Mouse (Mus musculus) liver, adult 2 months (tissue): ENCODE measurements around the gene Fbxo44. TPM values are rescaled to one million over a fixed set of nuclear protein-coding genes. Genes with fewer than 3 reads are reported as not detected.
A peak's percentile ranks its signal among the peaks of the same experiment; 100 is the strongest.

Experiments
- DNase-seq: peaks from one replicate; pipeline ENCODE4 v3.0.0-alpha.2; 2011; ENCODE audit warnings: low read depth, low spot score; ENCODE audit errors: extremely low read depth
- H3K27ac ChIP-seq: fragments of 200-500 bp; replicated peaks from 2 replicates; pipeline ENCODE4 v1.5.1; 2012; ENCODE audit warnings: low read depth, mild to moderate bottlenecking, control low read depth, inconsistent platforms, low read length; ENCODE audit not compliant: insufficient read depth
- H3K27me3 ChIP-seq: fragments of 200-500 bp; 2 replicates; pipeline ENCODE4 v1.6.1; 2012; ENCODE audit warnings: mild to moderate bottlenecking, moderate library complexity, low read length, inconsistent platforms; ENCODE audit not compliant: control insufficient read depth, insufficient read depth
- H3K36me3 ChIP-seq: fragments of 200-500 bp; 2 replicates; pipeline ENCODE4 v1.6.1; 2012; ENCODE audit warnings: low read length, inconsistent platforms; ENCODE audit not compliant: control insufficient read depth, insufficient read depth
- H3K4me1 ChIP-seq: fragments of 200-500 bp; 2 replicates; pipeline ENCODE4 v1.6.1; 2011; ENCODE audit warnings: low read length; ENCODE audit not compliant: control insufficient read depth, insufficient read depth
- H3K4me3 ChIP-seq: fragments of 200-500 bp; 2 replicates; pipeline ENCODE4 v1.5.1; 2011; ENCODE audit warnings: low read depth, mild to moderate bottlenecking, control low read depth, low read length, moderate library complexity; ENCODE audit not compliant: insufficient read depth
- H3K79me2 ChIP-seq: fragments of 200-500 bp; 2 replicates; pipeline ENCODE4 v1.6.1; 2012; ENCODE audit warnings: inconsistent platforms, mild to moderate bottlenecking, low read length, moderate library complexity; ENCODE audit not compliant: control insufficient read depth, insufficient read depth
- H3K9ac ChIP-seq: fragments of 200-500 bp; 2 replicates; pipeline ENCODE4 v1.6.1; 2012; ENCODE audit warnings: low read depth, mild to moderate bottlenecking, control low read depth, inconsistent platforms, low read length
- CTCF ChIP-seq: fragments of 200-500 bp; IDR thresholded peaks from 2 replicates; pipeline ENCODE4 v1.5.1; 2011; ENCODE audit warnings: low read depth, low read length, control low read depth
- POLR2A ChIP-seq: fragments of 200-500 bp; IDR thresholded peaks from 2 replicates; pipeline ENCODE4 v1.6.1; 2011; ENCODE audit warnings: low read length, control low read depth; ENCODE audit not compliant: insufficient read depth; ENCODE audit errors: extremely low read depth
- WGBS: fragments of 180-500 bp; shearing (Covaris S2); methylation state at CpG from one replicate; pipeline ENCODE4 v1.1.7; 2018; 5-methylcytosine and 5-hydroxymethylcytosine counted together
- polyA plus RNA-seq: library from polyadenylated mRNA; depleted of rRNA; stranded (reverse); fragments of >200 nt; gene quantifications from 2 replicates; pipeline ENCODE4 v1.2.3, GENCODE M21; 2012
- total RNA-seq: library from RNA; depleted of rRNA; stranded (reverse); fragments of >200 nt; gene quantifications from 2 replicates; pipeline ENCODE4 v1.2.3, GENCODE M21; 2014

Fbxo44 gene
- total and polyA plus RNA-seq, 2 experiments, result 2.2 to 2.7 TPM

- H3K4me1 ChIP-seq, result peaks cover 14% of the 10 kb centered on the region
- no peaks in the 10 kb centered on the region for H3K79me2 ChIP-seq
- no peak overlapping the region for H3K9ac ChIP-seq
- no peak overlapping the region for H3K27ac ChIP-seq
- WGBS, result 94% methylated on average over 5 of the region's 5 CpGs
- DNase-seq, result no peak
- H3K4me3 ChIP-seq, result no peak overlapping the region
- TF ChIP-seq POLR2A, result no peak
- TF ChIP-seq CTCF, result no peak
- no peaks in the 10 kb centered on the region for H3K36me3 ChIP-seq
- H3K27me3 ChIP-seq, result no peaks in the 10 kb centered on the region
These were observed 7.7 kb downstream of the Fbxo44 start for GRCm38 (mm10) chr4:148152547-148152946.

GRCm38 (mm10) chr4:148151267-148152168 is 8.8 kb downstream of the Fbxo44 start, which contains the start of gene Fbxo6:
Gene Fbxo6 (minus strand): TSS chr4:148152140.
- H3K27me3 ChIP-seq, result no peaks in the 10 kb centered on the region
- no peaks in the 10 kb centered on the region for H3K79me2 ChIP-seq
- peak; percentile 80 for TF ChIP-seq CTCF
- TF ChIP-seq POLR2A, result no peak
- 1% methylated on average over 64 of the region's 67 CpGs for WGBS
- no peaks in the 10 kb centered on the region for H3K36me3 ChIP-seq
- peak within 1 kb of the TSS; percentile 99 for H3K27ac ChIP-seq
- peak; percentile 71 for DNase-seq
- H3K4me3 ChIP-seq, result peak within 1 kb of the TSS; percentile 90
- H3K4me1 ChIP-seq, result peaks cover 18% of the 10 kb centered on the region
- peak within 1 kb of the TSS; percentile 91 for H3K9ac ChIP-seq

- 1% methylated on average over 3 of the region's 3 CpGs for WGBS
- DNase-seq, result peak; percentile 90
- no peaks in the 10 kb centered on the region for H3K79me2 ChIP-seq
- no peak overlapping the region for H3K9ac ChIP-seq
- no peak for TF ChIP-seq POLR2A
- no peak for TF ChIP-seq CTCF
- peaks cover 18% of the 10 kb centered on the region for H3K4me1 ChIP-seq
- H3K4me3 ChIP-seq, result no peak overlapping the region
- H3K27ac ChIP-seq, result peak overlapping the region; percentile 86
- H3K27me3 ChIP-seq, result no peaks in the 10 kb centered on the region
- H3K36me3 ChIP-seq, result peaks cover 1% of the 10 kb centered on the region; the same call in 1 of the 2 replicates
These were observed 9.4 kb downstream of the Fbxo44 start for GRCm38 (mm10) chr4:148150953-148151266.

- peak; percentile 24 for DNase-seq
- H3K36me3 ChIP-seq, result peaks cover 6% of the 10 kb centered on the region; the same call in 1 of the 2 replicates
- 51% methylated on average over 7 of the region's 7 CpGs for WGBS
- H3K4me1 ChIP-seq, result peaks cover 18% of the 10 kb centered on the region
- TF ChIP-seq CTCF (no peak), POLR2A (no peak)
- no peak overlapping the region for H3K4me3 ChIP-seq
- peak overlapping the region; percentile 28; the same call in 1 of the 2 replicates for H3K9ac ChIP-seq
- peak overlapping the region; percentile 86 for H3K27ac ChIP-seq
- H3K79me2 ChIP-seq, result no peaks in the 10 kb centered on the region
- H3K27me3 ChIP-seq, result no peaks in the 10 kb centered on the region
These were observed 10.0 kb downstream of the Fbxo44 start for GRCm38 (mm10) chr4:148150242-148150641.

GRCm38 (mm10) chr4:148149540-148149939 is 10.7 kb downstream of the Fbxo44 start:
- Histone ChIP-seq H3K79me2 (no peaks in the 10 kb centered on the region), H3K27me3 (no peaks in the 10 kb centered on the region), H3K4me1 (peaks cover 18% of the 10 kb centered on the region), H3K4me3 (no peak overlapping the region), H3K9ac (no peak overlapping the region), H3K27ac (peak overlapping the region; percentile 19; the same call in 1 of the 2 replicates), H3K36me3 (peaks cover 6% of the 10 kb centered on the region; the same call in 1 of the 2 replicates)
- DNase-seq, result peak; percentile 59
- 48% methylated on average over 12 of the region's 12 CpGs for WGBS
- TF ChIP-seq POLR2A, result no peak

- H3K4me3 ChIP-seq, result no peak overlapping the region
- no peak overlapping the region for H3K9ac ChIP-seq
- TF ChIP-seq CTCF, result no peak
- TF ChIP-seq POLR2A, result no peak
- peak; percentile 82 for DNase-seq
- peaks cover 6% of the 10 kb centered on the region; the same call in 1 of the 2 replicates for H3K36me3 ChIP-seq
- 53% methylated on average over 2 of the region's 2 CpGs for WGBS
- H3K27ac ChIP-seq, result peak overlapping the region; percentile 24
- peaks cover 27% of the 10 kb centered on the region for H3K4me1 ChIP-seq
- no peaks in the 10 kb centered on the region for H3K79me2 ChIP-seq
- no peaks in the 10 kb centered on the region for H3K27me3 ChIP-seq
These were observed 12.6 kb downstream of the Fbxo44 start for GRCm38 (mm10) chr4:148147714-148148113.
